Mouse (Mus musculus): ENCODE data around the gene Cd52. TPM values are rescaled to one million over a fixed set of nuclear protein-coding genes. Genes with fewer than 3 reads are reported as not detected.

Cd52 gene
- polyA plus RNA-seq, 1 experiment from 2014 or later: 4.5 TPM

GRCm38 (mm10) chr4:134117012-134117411 is 22.1 kb upstream of the Cd52 start:
- H3K9me3 ChIP-seq: no peaks in the 10 kb centered on the region
- 90% methylated on average over 8 of the region's 8 CpGs for WGBS
- peaks cover 66% of the 10 kb centered on the region for H3K4me1 ChIP-seq
- no peaks in the 10 kb centered on the region for H3K27me3 ChIP-seq (replicated peaks; ENCODE audit: low read depth, poor library complexity, severe bottlenecking)
- H3K4me3 ChIP-seq: no peak overlapping the region
- no peak for DNase-seq (ENCODE audit: low spot score)
- no peaks in the 10 kb centered on the region for H3K36me3 ChIP-seq (replicated peaks)
- no peak overlapping the region for H3K27ac ChIP-seq (replicated peaks)

DNA sequence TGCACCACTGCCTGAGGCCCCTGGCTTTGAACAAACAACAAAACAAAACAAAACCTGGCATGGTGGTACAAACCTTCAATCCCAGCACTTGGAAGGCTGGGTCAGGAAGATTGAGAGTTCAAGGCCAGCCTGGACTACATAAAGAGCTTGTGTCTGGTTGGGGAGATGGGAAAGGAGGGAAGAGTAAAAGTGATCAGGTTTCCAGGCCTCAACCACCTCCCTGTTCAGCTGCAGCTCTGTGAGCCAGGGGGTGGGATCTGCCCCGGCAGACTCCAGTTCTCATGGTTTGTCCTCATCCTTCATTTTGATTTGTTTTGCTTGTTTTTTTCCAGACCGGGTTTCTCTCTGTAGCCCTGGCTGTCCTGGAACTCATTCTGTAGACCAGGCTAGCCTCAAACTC is 21.6 kb upstream of the Cd52 start:
- no peak overlapping the region for H3K27ac ChIP-seq (replicated peaks)
- WGBS: 92% methylated on average over 2 of the region's 2 CpGs
- peaks cover 61% of the 10 kb centered on the region for H3K4me1 ChIP-seq
- H3K36me3 ChIP-seq (replicated peaks): no peaks in the 10 kb centered on the region
- H3K4me3 ChIP-seq: no peak overlapping the region
- DNase-seq (ENCODE audit: low spot score): no peak
- H3K9me3 ChIP-seq: no peaks in the 10 kb centered on the region
- no peaks in the 10 kb centered on the region for H3K27me3 ChIP-seq (replicated peaks; ENCODE audit: low read depth, poor library complexity, severe bottlenecking)

DNA sequence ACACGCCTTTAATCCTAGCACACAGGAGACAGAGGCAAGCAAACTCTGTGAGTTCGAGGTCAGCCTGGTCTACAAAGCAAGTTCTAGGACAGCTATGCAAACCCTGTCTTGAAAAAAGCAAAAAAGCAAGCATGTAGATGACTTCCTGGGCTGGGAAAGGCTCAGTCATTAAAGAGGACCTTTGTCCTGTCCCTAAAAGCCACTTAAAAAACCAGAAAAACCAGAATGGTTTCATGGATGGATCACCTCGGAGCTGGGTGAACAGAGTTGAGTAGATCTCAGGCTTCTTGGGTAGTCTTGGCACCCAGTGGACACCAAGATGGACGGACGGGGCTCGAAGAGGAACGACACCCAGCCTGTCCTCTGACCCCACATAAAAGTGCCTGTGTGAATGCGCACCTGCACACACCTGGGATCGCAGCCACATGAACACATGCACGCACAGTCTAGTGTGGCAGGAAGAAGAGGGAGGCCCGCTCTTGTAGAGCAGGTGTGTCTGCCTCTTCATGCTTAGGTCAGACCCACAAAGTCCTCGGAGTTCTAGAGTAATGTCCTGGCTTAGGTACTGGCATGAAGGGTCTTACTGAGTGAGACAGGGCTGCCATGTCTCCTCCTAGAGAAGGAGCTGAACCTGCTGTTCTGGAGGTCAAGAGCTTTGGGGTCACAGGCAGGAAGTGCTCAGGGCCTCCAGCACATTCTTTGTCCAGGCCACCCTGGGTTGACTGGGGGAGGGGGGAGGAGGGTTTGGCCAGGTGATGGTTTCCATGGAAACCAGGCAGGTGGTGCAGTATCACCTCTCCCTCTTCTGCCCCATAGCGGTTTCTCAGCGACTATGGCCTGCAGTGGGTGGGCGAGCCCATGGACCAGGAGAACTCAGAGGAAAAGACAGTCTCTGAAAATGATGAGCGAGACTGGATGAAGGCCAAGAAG is 20.6 kb upstream of the Cd52 start:
- Histone ChIP-seq H3K27me3 (replicated peaks; ENCODE audit: low read depth, poor library complexity, severe bottlenecking) (no peaks in the 10 kb centered on the region), H3K4me1 (peaks cover 59% of the 10 kb centered on the region), H3K4me3 (no peak overlapping the region), H3K27ac (replicated peaks) (no peak overlapping the region), H3K36me3 (replicated peaks) (no peaks in the 10 kb centered on the region), H3K9me3 (no peaks in the 10 kb centered on the region)
- no peak for DNase-seq (ENCODE audit: low spot score)
- WGBS: 86% methylated on average over 16 of the region's 16 CpGs

DNA sequence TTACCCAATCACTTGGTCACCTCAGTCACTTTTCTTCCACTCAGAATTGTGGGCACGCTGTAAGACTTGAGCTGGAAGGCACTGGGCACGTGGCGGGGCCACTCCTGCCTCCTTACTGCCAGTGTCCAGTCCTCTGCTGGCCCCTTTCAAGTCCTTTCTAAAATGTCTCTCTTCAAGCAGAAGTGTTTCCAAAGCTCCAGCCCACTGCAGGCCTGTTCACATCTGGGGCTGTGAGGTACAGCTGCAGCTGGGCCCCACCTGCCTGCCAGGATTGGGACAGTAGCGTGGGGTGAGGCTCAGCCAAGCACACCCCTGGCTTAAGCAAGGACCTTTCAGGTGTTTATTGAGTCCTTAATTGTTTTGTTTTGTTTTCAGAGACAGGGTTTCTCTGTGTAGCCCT is 19.2 kb upstream of the Cd52 start:
- H3K36me3 ChIP-seq (replicated peaks): no peaks in the 10 kb centered on the region
- no peaks in the 10 kb centered on the region for H3K9me3 ChIP-seq
- peak overlapping the region; percentile 49 for H3K27ac ChIP-seq (replicated peaks)
- no peaks in the 10 kb centered on the region for H3K27me3 ChIP-seq (replicated peaks; ENCODE audit: low read depth, poor library complexity, severe bottlenecking)
- H3K4me3 ChIP-seq: no peak overlapping the region
- H3K4me1 ChIP-seq: peaks cover 55% of the 10 kb centered on the region
- DNase-seq (ENCODE audit: low spot score): no peak
- 90% methylated on average over 4 of the region's 4 CpGs for WGBS

DNA sequence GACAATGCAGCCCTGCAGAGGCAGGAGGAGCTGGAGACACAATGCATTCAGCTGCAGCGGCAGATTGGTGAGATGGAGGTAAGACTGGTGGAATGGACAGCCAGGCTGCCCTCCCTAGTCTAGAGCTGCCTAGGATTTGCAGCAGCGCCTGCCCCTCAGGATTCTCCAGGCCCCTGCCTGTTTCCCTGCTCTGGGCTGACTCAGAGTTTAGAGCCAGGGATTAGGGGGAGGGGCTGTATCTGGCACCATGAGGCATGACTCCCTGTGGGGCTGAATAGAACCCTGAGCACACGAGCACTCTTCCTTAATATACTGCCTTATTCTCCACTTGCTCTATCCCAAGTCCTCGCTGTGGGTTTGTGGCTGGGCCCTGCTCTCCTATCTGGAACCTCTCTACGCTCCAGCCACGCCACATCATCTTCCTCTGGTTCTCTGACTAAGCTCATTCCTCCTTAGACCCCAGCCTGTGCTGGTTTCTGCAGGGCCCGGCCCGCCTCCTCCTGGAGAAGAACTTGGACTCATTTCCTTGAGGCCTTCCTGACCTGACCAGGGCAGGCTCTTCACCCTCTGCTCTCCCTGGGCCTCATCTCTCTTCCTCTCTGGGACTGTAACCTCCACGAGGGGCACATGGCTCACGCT is 18.6 kb upstream of the Cd52 start:
- peak overlapping the region; percentile 49 for H3K27ac ChIP-seq (replicated peaks)
- DNase-seq (ENCODE audit: low spot score): no peak
- no peak overlapping the region for H3K4me3 ChIP-seq
- H3K9me3 ChIP-seq: no peaks in the 10 kb centered on the region
- 53% methylated on average over 10 of the region's 10 CpGs for WGBS
- peaks cover 55% of the 10 kb centered on the region for H3K4me1 ChIP-seq
- H3K27me3 ChIP-seq (replicated peaks; ENCODE audit: low read depth, poor library complexity, severe bottlenecking): no peaks in the 10 kb centered on the region
- H3K36me3 ChIP-seq (replicated peaks): no peaks in the 10 kb centered on the region

DNA sequence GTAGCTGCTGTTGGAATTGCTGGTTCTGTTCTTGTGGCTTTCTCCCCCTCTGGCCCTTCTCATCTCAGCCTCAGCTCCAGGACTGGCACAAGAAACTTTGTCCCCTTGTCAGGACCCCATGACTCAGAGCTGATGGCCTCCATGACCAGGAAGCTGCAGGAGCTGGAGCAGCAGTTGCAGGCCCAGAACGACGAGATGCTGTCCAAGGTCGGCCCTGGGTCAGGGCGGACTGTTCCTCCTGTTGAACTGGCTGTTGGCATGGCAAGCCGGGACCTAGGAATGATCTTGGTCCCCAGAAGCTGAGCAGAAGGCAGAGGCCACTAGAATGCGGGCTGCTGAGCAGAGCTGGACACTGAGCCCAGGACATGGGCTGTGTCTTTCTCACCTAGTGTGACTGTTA is 17.5 kb upstream of the Cd52 start:
- WGBS: 73% methylated on average over 6 of the region's 6 CpGs
- Histone ChIP-seq H3K9me3 (no peaks in the 10 kb centered on the region), H3K4me1 (peaks cover 59% of the 10 kb centered on the region), H3K27ac (replicated peaks) (0 out of 2 replicates have a peak overlapping the region, but pooled peaks have one; percentile 16), H3K4me3 (no peak overlapping the region), H3K27me3 (replicated peaks; ENCODE audit: low read depth, poor library complexity, severe bottlenecking) (no peaks in the 10 kb centered on the region), H3K36me3 (replicated peaks) (no peaks in the 10 kb centered on the region)
- no peak for DNase-seq (ENCODE audit: low spot score)

DNA sequence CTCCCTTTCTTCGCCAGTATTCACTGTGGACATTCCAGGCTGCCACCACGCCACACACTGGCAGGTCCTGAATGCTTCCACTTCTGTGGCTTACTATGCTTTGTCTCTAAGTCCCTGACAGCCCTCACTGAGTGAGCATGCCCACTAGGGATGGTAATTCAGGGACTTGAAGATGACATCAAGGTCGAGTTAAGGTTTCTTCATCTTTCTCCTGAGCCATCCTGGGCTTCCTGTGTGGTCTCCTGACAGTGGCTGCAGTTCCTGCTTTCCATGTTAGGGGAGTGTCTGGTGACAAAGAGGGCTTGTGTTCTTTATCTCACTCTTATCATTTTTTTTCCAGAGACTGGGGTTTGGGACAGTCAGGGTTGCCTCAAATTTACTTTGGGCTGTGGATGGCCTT is 15.8 kb upstream of the Cd52 start:
- Histone ChIP-seq H3K27me3 (replicated peaks; ENCODE audit: low read depth, poor library complexity, severe bottlenecking) (no peaks in the 10 kb centered on the region), H3K4me3 (no peak overlapping the region), H3K36me3 (replicated peaks) (no peaks in the 10 kb centered on the region), H3K9me3 (no peaks in the 10 kb centered on the region), H3K27ac (replicated peaks) (no peak overlapping the region), H3K4me1 (peaks cover 60% of the 10 kb centered on the region)
- DNase-seq (ENCODE audit: low spot score): no peak
- 48% methylated on average over 3 of the region's 3 CpGs for WGBS

- no peaks in the 10 kb centered on the region for H3K9me3 ChIP-seq
Observed at GRCm38 (mm10) chr4:134108196-134108595, 13.3 kb upstream of the Cd52 start.

DNA sequence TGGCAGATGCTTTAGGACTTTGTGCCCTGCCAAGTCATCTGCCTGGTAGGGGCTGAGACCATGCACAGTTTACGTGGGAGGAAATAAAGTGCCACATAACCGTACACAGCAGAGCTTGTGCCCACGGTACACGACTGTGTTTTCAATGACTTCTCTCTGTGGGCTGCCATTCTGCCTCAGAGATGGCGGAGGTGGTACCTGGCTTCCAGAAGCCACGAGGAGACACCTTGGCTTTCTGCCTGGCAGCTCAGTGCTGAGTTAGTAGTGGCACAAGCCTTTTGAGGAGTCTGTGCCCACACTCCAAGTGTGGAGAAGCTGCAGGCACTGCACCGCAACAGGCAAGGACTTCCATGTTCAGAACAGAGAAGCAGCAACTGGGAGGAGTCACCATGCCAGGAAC is 12.8 kb upstream of the Cd52 start:
- no peak overlapping the region for H3K4me3 ChIP-seq
- H3K36me3 ChIP-seq (replicated peaks): no peaks in the 10 kb centered on the region
- no peak for DNase-seq (ENCODE audit: low spot score)
- H3K27me3 ChIP-seq (replicated peaks; ENCODE audit: low read depth, poor library complexity, severe bottlenecking): no peaks in the 10 kb centered on the region
- H3K4me1 ChIP-seq: peaks cover 47% of the 10 kb centered on the region
- WGBS: 92% methylated on average over 7 of the region's 7 CpGs
- H3K9me3 ChIP-seq: no peaks in the 10 kb centered on the region
- H3K27ac ChIP-seq (replicated peaks): no peak overlapping the region

More at GRCm38 (mm10) chr4:134108196-134108595, 13.3 kb upstream of the Cd52 start:
- H3K4me1 ChIP-seq: peaks cover 48% of the 10 kb centered on the region
- 35% methylated on average over 5 of the region's 5 CpGs for WGBS
- no peak for DNase-seq (ENCODE audit: low spot score)
- H3K27me3 ChIP-seq (replicated peaks; ENCODE audit: low read depth, poor library complexity, severe bottlenecking): no peaks in the 10 kb centered on the region
- no peak overlapping the region for H3K4me3 ChIP-seq
- H3K36me3 ChIP-seq (replicated peaks): no peaks in the 10 kb centered on the region
- H3K27ac ChIP-seq (replicated peaks): no peak overlapping the region

- no peak overlapping the region for H3K27ac ChIP-seq (replicated peaks)
- H3K4me1 ChIP-seq: peaks cover 43% of the 10 kb centered on the region
- H3K9me3 ChIP-seq: no peaks in the 10 kb centered on the region
- 76% methylated on average over 7 of the region's 7 CpGs for WGBS
- no peaks in the 10 kb centered on the region for H3K27me3 ChIP-seq (replicated peaks; ENCODE audit: low read depth, poor library complexity, severe bottlenecking)
- no peaks in the 10 kb centered on the region for H3K36me3 ChIP-seq (replicated peaks)
- no peak overlapping the region for H3K4me3 ChIP-seq
- no peak for DNase-seq (ENCODE audit: low spot score)
Observed at GRCm38 (mm10) chr4:134106105-134106504, 11.2 kb upstream of the Cd52 start.

- no peak for DNase-seq (ENCODE audit: low spot score)
- Histone ChIP-seq H3K9me3 (no peaks in the 10 kb centered on the region), H3K4me3 (peak overlapping the region; percentile 81), H3K36me3 (replicated peaks) (no peaks in the 10 kb centered on the region), H3K27ac (replicated peaks) (peak overlapping the region; percentile 81), H3K4me1 (peaks cover 22% of the 10 kb centered on the region), H3K27me3 (replicated peaks; ENCODE audit: low read depth, poor library complexity, severe bottlenecking) (no peaks in the 10 kb centered on the region)
- 2% methylated on average over 21 of the region's 21 CpGs for WGBS
Observed at GRCm38 (mm10) chr4:134102742-134103119, 7.8 kb upstream of the Cd52 start.

DNA sequence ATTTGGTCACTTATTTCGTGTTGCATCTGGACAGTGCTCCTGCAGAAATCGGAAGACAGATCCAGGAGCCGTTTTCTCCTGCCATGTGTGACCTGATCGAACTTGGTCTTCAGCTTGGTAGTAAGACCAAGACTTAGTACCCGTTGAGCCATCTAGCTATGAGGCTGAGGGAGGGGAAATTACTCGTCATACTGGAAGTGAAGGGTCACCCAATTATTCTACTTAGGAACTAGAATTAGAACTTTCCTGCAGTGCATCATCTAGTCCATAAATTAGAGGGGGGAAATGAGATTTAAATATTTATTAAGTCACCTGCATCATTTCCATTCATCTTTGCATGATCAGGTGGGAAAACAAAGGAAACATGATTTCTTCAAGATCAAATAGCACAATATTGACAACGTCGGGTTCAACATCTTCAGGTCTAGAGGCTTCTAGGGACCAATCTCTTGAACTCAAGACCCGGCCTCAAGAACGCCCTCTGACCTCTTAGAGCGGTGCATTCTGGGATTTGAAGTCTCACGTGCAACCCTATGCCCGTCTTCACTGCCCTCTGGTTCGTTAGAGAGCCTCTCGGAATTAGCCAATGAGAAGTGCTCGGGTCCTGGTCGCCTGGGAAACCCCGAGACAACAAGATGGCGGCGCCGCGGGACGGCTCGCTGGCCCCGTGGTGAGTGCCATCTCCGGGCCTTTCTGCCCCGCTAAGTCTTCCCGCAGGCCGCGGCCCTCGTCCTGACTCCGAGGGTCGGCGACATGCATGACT is 7.3 kb upstream of the Cd52 start, which contains the start of gene Ubxn11:
Ubxn11 (plus strand) TSS at position 592 of the 763 bp plus-strand sequence.
- Histone ChIP-seq H3K27me3 (replicated peaks; ENCODE audit: low read depth, poor library complexity, severe bottlenecking) (no peaks in the 10 kb centered on the region), H3K4me3 (peak within 1 kb of the TSS; percentile 81), H3K4me1 (peaks cover 18% of the 10 kb centered on the region), H3K9me3 (no peaks in the 10 kb centered on the region), H3K27ac (replicated peaks) (peak within 1 kb of the TSS; percentile 81), H3K36me3 (replicated peaks) (no peaks in the 10 kb centered on the region)
- DNase-seq (ENCODE audit: low spot score): peak; percentile 92
- 16% methylated on average over 34 of the region's 34 CpGs for WGBS

Measured in embryonic facial prominence, embryonic 10.5 days (tissue).